Mouse (Mus musculus): Measurements from ENCODE around the gene Tymp. TPM values are rescaled to one million over a fixed set of nuclear protein-coding genes. Genes with fewer than 3 reads are reported as not detected.

Tymp gene
- 1 to 10 TPM; 1.5 TPM for total RNA-seq (2021)
- long read RNA-seq, experiment 1, partial matches to known transcripts: 13 of 13 reads
- long read RNA-seq, experiment 1, other reads (novel, unspliced or antisense): 0 of 13 reads
- long read RNA-seq, experiment 2, partial matches to known transcripts: 22 of 25 reads
- long read RNA-seq, experiment 2, other reads (novel, unspliced or antisense): 3 of 25 reads

- DNase-seq (ENCODE audit: low spot score in 2 of 2): no peak
Observed at GRCm38 (mm10) chr15:89376957-89377356, at the start of gene Tymp. Tymp (minus strand) TSS chr15:89377039.

GRCm38 (mm10) chr15:89425711-89426121 is 48.9 kb upstream of the Tymp start, which contains the start of gene Cpt1b:
Cpt1b (minus strand) TSS chr15:89425863.
- DNase-seq (ENCODE audit: low spot score in 2 of 2): no peak

- DNase-seq (ENCODE audit: low spot score in 2 of 2): no peak
Observed at GRCm38 (mm10) chr15:89424621-89425020, 47.8 kb upstream of the Tymp start.

- no peak for DNase-seq (ENCODE audit: low spot score in 2 of 2)
Observed at GRCm38 (mm10) chr15:89421938-89422337, 45.1 kb upstream of the Tymp start.

GRCm38 (mm10) chr15:89415282-89415681 is 38.4 kb upstream of the Tymp start:
- no peak for DNase-seq (ENCODE audit: low spot score in 2 of 2)

- DNase-seq (ENCODE audit: low spot score in 2 of 2): no peak
Observed at GRCm38 (mm10) chr15:89410118-89410517, 33.3 kb upstream of the Tymp start, which contains the start of gene Syce3. Syce3 (minus strand) TSS chr15:89410503.

GRCm38 (mm10) chr15:89406691-89407090 is 29.9 kb upstream of the Tymp start:
- DNase-seq (ENCODE audit: low spot score in 2 of 2): no peak

GRCm38 (mm10) chr15:89404831-89405623 is 28.2 kb upstream of the Tymp start:
- DNase-seq (ENCODE audit: low spot score in 2 of 2): no peak

GRCm38 (mm10) chr15:89402471-89402870 is 25.6 kb upstream of the Tymp start:
- DNase-seq (ENCODE audit: low spot score in 2 of 2): no peak

GRCm38 (mm10) chr15:89399716-89400115 is 22.9 kb upstream of the Tymp start:
- no peak for DNase-seq (ENCODE audit: low spot score in 2 of 2)

- DNase-seq (ENCODE audit: low spot score in 2 of 2): no peak
Observed at GRCm38 (mm10) chr15:89398146-89398545, 21.3 kb upstream of the Tymp start.

GRCm38 (mm10) chr15:89396883-89397282 is 20.0 kb upstream of the Tymp start:
- DNase-seq (ENCODE audit: low spot score in 2 of 2): no peak

- no peak for DNase-seq (ENCODE audit: low spot score in 2 of 2)
Observed at GRCm38 (mm10) chr15:89390081-89390480, 13.2 kb upstream of the Tymp start.

- no peak for DNase-seq (ENCODE audit: low spot score in 2 of 2)
Observed at GRCm38 (mm10) chr15:89387127-89387526, 10.3 kb upstream of the Tymp start.

GRCm38 (mm10) chr15:89384617-89385016 is 7.8 kb upstream of the Tymp start, which contains the start of gene Klhdc7b:
Klhdc7b (plus strand) TSS chr15:89384917.
- DNase-seq (ENCODE audit: low spot score in 2 of 2): no peak

GRCm38 (mm10) chr15:89379429-89379828 is 2.6 kb upstream of the Tymp start:
- DNase-seq (ENCODE audit: low spot score in 2 of 2): no peak

GRCm38 (mm10) chr15:89378831-89379401 is 2.1 kb upstream of the Tymp start, which contains the start of gene Odf3b:
Odf3b (minus strand) TSS chr15:89379282.
- DNase-seq (ENCODE audit: low spot score in 2 of 2): no peak

GRCm38 (mm10) chr15:89377938-89378828 is 1.3 kb upstream of the Tymp start:
- no peak for DNase-seq (ENCODE audit: low spot score in 2 of 2)

GRCm38 (mm10) chr15:89377362-89377761 is 523 bp upstream of the Tymp start:
- DNase-seq (ENCODE audit: low spot score in 2 of 2): no peak

GRCm38 (mm10) chr15:89376040-89376439 is 799 bp downstream of the Tymp start:
- no peak for DNase-seq (ENCODE audit: low spot score in 2 of 2)
